Mouse (Mus musculus): ENCODE measurements around the gene Tmem205.

The Tmem205 gene

DNA sequence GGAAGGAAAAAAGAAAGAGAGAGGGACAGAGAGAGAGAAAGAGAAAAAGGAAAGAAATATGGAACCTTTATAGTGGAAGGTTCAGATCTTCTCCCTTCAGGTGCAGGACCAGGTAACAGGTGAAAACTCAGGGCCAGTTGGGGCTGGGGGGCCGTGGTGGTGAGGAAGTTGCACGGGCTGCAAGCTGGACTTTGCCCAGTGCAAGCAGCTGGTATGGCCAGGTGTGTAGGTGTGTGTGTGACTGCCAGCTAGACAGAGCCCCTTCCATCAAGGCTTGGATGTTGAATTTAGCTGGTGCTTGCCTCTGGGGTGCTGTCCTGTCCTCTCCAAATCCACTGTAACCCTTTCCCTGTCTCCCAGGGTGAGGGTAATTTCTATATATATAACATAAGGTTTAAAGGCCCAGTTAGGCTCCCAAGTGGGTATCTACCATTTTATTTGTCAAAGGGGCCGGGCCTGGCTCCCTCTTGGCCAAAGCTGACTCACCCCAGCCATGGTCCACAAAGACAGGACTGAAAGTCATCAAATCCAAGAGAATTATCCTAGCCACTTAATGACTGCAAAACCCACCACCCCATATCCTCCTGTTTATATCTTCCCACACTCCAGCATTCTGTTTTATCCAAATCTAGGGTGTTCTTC is 10.4 kb downstream of the Tmem205 start:
- DNase-seq (ENCODE audit: low spot score), result no peak

DNA sequence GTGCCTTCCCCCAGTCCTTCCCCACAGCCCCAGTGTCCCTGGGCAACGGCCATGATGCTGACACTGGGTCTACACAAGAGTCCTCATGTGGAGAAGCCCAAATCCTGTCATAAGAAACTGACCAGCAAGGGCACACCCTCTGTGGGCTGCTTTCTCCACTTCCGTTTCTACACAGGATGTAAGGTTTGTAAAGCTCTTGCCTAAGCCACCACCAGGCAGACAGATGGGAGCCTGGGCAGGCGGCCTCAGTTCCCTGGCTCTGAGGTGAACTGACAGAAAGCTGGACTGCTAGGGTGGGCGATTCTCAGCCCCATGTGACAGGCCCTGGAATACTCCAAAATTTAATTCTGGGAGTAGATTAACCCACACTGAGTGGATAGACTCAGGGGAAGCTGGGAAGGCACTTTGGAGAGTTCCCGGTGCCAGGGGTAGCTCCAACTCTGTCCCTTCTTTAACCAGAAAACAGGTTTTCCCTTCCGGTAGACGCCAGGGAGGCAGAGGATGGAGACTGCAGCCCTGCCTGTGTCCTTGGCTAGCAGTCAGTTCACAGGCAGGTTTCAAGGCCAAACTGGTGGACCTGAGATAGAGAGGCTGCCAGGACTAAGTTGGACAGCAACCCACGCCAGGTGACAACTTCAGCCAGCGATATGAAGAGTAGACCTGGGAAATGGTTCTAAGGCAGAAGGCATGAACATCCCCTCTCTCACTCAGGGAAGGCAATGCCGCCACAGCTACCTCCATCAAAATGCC is 17.7 kb downstream of the Tmem205 start:
- DNase-seq (ENCODE audit: low spot score), result no peak

DNA sequence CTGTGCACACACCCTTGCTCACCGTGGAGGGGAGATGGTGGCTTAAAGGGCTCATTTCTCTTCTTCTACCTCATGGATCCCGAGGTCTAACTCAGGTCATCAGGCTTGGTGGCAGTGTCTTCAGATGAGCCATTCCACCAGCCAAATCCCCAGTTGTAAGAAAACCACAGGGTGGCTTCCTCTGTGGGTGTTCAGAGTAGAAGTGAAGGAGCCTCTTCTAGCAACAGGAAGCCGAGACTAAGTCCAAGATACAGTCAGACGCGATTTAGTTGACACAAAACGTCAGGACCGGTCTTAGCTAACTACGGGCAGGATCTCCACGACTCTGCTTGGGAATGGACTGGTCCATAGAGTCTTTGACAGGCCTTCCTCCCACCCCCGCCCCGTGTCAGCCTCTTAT is 19.1 kb downstream of the Tmem205 start:
- no peak for DNase-seq (ENCODE audit: low spot score)

DNA sequence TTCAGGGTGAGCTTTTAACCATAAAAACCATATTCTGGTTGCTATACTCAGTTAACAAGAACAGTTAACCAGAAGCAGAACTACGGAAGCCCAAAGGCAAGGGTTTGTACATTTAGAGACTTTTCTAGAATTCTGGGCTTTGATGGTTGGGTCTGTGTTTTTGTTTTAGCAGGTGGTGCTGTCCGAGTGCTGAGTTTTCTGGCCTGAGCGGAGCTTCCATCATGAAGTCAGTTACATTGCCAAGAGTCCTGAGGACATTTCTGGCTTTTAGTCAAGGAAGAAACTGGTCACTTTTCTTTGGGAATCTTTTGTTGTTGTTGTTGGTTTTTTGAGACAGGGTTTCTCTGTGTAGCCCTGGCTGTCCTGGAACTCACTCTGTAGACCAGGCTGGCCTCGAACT is 23.3 kb downstream of the Tmem205 start:
- no peak for DNase-seq (ENCODE audit: low spot score)

DNA sequence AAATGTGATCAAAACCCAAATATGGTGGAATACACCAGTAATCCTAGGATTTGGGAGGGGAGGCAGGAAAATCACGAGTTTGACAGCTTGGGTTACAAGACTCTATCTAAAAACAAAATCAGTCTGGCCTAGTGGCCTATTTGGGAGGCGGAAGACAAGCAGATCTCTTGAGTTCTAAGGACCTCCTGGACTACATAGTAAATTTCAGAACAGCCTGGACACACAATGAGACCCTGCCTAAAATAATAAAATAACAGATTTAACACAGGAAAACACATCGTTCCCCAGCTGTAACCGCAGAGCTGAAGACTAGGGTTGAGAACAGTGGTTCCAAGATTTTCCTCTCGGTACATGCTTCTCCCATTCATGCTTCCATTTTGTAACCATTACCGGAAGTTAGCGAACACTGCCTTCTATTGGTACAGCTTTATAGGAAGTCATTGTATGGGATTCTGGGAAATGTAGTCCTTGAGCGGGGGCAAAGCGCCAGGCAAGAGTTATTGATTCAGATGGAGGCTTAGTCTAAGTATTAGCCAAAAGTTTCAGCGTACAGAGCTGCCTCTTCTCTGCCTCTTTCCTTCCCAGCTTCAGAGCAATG is 26.0 kb downstream of the Tmem205 start:
- DNase-seq (ENCODE audit: low spot score), result no peak

DNA sequence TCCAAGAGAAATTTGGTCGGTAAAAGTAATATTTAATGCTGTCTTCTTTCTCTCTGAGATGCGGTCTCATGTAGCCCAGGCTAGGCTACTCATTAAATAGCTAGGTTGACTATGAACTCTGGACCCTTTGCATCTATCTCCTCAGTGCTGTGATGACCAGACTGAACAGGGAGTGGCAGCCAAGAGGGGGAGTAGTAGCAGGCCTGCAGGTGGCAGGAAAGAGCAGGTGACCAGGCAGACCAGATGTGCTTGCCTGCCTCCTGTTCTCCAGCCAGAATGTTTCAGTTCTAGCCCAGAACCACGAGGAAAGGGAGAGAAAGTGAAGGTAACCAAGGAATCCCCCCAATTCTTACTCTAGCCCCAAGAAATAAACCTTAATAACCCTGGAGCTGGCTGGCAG is 38.1 kb downstream of the Tmem205 start:
- no peak for DNase-seq (ENCODE audit: low spot score)

DNA sequence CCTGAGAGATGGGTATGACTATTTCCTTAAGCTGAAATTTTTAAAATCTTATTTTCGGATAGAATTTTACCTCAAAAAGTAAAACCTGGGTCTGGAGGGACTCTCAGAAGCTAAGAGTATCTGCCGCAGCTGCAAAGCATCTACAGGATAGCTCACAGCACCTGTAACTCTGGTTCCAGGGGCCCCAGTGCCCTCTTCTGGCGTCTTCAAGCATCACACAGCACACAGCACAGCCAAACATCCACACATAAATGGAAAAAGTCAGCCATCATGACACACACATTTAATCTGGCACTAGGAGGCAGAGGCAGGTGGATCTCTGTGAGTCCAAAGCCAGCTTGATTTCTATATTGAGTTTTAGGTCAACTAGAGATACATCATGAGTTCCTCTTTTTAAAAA is 50.8 kb downstream of the Tmem205 start:
- DNase-seq (ENCODE audit: low spot score), result no peak

DNA sequence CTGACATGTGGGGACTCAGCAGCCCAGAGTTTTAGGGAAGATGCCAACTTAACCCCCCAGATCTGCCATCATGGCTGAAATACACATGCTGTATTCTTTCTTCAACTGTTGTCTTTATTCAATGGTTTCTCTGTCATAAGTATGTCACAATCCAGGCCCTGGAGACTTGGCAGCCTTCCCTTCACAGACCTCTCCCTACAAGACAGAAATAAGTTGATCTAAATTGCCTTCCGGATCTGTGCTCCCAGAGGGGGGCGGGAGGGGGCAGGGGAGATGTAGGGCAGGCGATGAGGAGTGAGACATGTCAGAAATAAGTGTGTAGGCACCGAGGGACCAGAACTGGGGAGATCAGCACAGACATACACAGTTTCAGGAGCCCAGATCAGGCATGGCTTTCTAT is 55.2 kb downstream of the Tmem205 start:
- DNase-seq (ENCODE audit: low spot score), result no peak

Measured in urinary bladder, postnatal 10 days (tissue).